In the genomic region with DNA sequence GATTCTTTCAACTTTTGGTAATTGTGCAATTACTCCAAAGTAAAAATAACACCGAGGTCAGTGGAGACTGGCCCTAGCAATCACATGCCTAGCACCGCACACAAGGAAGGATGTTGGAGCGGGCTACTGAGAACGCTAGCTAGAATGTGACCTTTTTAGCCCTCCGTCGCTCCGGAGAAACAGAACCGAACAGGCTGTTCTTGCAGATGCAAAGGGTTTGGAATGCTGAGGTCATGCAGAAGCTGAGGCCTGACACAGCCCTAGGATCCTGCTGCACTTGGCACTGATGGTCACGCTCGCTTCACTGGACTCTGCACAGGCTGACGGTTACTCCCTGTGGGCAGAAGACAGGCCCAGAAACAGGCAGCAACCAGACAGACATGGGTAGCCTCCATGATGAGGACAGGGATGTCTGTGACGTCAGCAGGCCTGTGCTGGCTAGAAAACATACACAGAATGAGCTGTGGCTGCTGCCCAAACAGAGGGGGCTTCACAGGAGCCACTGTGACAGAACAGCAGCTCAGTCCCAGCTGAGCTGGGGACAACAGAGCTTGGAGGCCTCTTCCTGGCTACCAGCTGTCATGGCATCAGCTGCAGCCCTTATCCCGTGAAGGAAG, we compare ENCODE assay signal across 9 mouse cellular contexts. TPM values are rescaled to one million over a fixed set of nuclear protein-coding genes. Genes with fewer than 3 reads are reported as not detected.
DNase-seq lines count a peak whose midpoint lies in the region.
"Had no signal": no experiment of that assay in that cellular context is flagged by ENCODE, and none has a peak within 500 bp of the region (broad histone marks: within the 10 kb centered on the region; RNA-seq: fewer than 3 reads in every experiment).

No protein-coding gene starts in this region.

- peak; percentile 40 to 75 for DNase-seq in adrenal gland, adult (ENCODE audit: inconsistent age in 2 of 2, low spot score in 1 of 2)
- no peak for DNase-seq in adrenal gland, postnatal 25 days
- DNase-seq in left cerebral cortex, postnatal 4 days, result peak; percentile 76
- no peak for DNase-seq in left cerebral cortex, postnatal 36 days (ENCODE audit: low spot score in 2 of 2)
- DNase-seq in heart, postnatal 14 days, result peak; percentile 49
- peak; percentile 73 for DNase-seq in lung, postnatal 10 days
- no peak for DNase-seq in left cerebral cortex, adult 9 months (ENCODE audit: low spot score in 2 of 2)
- no peak for DNase-seq in c-Kit-positive CD71-positive TER-119-positive erythroid progenitor cells, embryonic 14.5 days (ENCODE audit: low spot score)
- DNase-seq: liver had no signal

- intact Hi-C loops in left cerebral cortex, postnatal 4 days (cut with DNase I), result loop anchor here (10.0 kb wide), 1 partner anchor 152 kb away; no protein-coding TSS in a partner anchor
- intact Hi-C loops in left cerebral cortex, postnatal 36 days (cut with DNase I), result no loop called here
- intact Hi-C loops in heart, postnatal 14 days (cut with DNase I), result loop anchor here (5.0 kb wide), 1 partner anchor 380 kb away; no protein-coding TSS in a partner anchor

RNA-seq across cellular contexts. Expression of a gene that starts 8.5 kb away (rescaled TPM):
- 23.1 and 24.6 TPM in 2 replicates for total RNA-seq in adrenal gland, postnatal 25 days (2021)
- total RNA-seq in left cerebral cortex, postnatal 4 days (2021), result 10 to 100 TPM; 29.0 to 30.1 TPM
- total RNA-seq in left cerebral cortex, postnatal 36 days (2021), result 10 to 100 TPM; 33.7 to 33.8 TPM
- 1 to 10 TPM; 9.6 TPM for total RNA-seq in heart, postnatal 14 days (2021)

RNA-seq across cellular contexts. Expression of a gene that starts 23.0 kb away (rescaled TPM):
- total RNA-seq in adrenal gland, postnatal 25 days (2021), result 2.2 and 3.3 TPM in 2 replicates
- 1 to 10 TPM; 1.7 to 2.2 TPM for total RNA-seq in left cerebral cortex, postnatal 4 days (2021)
- 1 to 10 TPM; 2.9 to 3.4 TPM for total RNA-seq in left cerebral cortex, postnatal 36 days (2021)
- 1 to 10 TPM; 5.4 to 9.0 TPM for total RNA-seq in heart, postnatal 14 days (2021)

Comparison
In these comparisons a context has a peak if more than half of its experiments do, and no peak if none do; other contexts are left out.
1. DNase-seq: peak in adrenal gland, adult (2 of 2), left cerebral cortex, postnatal 4 days (single experiment), heart, postnatal 14 days (2 of 2) and lung, postnatal 10 days (single experiment); none in adrenal gland, postnatal 25 days (single experiment), left cerebral cortex, postnatal 36 days (0 of 2), left cerebral cortex, adult 9 months (0 of 2) and c-Kit-positive CD71-positive TER-119-positive erythroid progenitor cells, embryonic 14.5 days (single experiment).